Mouse (Mus musculus): ENCODE results near the gene Cdx4.

DNA sequence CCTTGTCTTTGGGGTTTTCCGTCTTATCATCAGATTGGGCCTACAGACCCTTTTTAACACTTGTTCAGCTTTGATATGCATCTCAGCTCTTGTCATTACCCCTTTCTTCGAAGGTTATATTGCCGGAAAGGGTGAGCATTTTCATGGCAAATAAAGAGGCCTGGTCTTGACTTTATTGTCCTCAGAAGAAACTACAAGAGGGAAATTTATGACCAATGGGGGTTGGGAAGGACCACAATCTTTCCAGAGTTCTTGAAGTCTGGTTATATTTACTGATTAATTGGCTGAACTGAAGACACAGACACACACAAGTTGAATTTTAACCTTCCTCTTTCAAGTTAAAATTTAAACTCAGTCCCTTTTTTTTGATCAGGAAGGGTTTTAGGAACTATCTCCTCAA, 4.7 kb downstream of the Cdx4 start:
- TF ChIP-seq POLR2A (IDR thresholded peaks at IDR 0.05; ENCODE audit: control insufficient read depth, extremely low read depth, insufficient read depth, low read length, poor library complexity) (no peak), CTCF (IDR thresholded peaks at IDR 0.05; ENCODE audit: borderline replicate concordance, control insufficient read depth, extremely low read depth, insufficient read depth, low read length, poor library complexity) (no peak)

Measured in thymus, adult 2 months (tissue).